Mouse (Mus musculus): Measurements from ENCODE around the gene Mcoln2. TPM values are rescaled to one million over a fixed set of nuclear protein-coding genes. Genes with fewer than 3 reads are reported as not detected.

Gene Mcoln2
- total RNA-seq (2021) = not detected
- long read RNA-seq, experiment 1 = 0 reads
- long read RNA-seq, experiment 2 = 0 reads

DNA sequence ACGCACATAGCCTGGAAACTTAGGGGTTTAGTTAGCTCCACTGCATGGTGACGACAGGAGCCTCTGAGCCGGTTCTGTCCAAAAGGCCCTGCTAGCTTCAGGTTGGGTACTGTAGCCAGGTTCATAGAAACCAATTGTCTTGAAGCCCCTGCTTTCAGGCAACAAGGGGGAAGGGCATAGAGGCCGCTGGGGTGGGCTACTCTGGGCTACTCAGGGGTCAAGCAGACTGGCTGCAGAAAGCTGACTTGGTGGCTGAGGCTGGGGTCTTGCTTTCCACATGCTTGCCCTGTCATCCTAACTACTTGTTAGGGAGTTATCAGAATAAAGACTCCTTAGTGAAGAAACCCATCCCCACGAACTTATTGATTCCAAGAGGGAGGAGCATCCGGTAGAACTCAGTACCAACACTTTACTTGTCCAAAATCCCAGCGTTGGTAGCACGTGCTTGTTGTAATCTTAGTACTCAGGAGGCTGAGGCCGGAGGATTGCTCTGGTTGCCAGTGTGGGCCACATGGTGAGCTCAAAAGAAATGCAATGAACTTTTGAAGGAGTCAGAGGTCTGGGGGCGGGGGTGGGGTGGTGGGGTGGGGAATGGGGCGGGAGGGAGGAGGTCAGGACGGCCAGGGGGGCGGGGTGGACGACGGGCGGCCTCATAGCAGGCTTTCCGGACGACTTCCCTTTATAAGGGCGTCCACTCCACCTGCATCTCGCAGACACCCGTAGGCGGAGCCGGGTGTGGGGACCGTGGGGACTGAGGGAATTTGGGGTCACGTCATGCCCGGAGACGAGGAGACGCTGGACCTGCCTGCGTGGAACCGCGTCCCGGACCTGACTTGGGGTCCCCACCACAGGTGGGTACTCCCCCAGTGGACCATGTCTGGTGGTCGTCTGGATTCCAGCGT, at the start of gene Mcoln2:
TSS of gene Mcoln2 (plus strand) at position 678 of the 902 bp plus-strand sequence.
- H3K27ac ChIP-seq = no peak within 1 kb of the TSS
- no peak for TF ChIP-seq CTCF (IDR thresholded peaks at IDR 0.05)
- peak within 1 kb of the TSS; percentile 36 for H3K4me3 ChIP-seq
- intact Hi-C loops (cut with DNase I) = no loop called here
- DNase-seq (ENCODE audit: extremely low spot score in 1 of 2, low spot score in 2 of 2) = no peak

DNA sequence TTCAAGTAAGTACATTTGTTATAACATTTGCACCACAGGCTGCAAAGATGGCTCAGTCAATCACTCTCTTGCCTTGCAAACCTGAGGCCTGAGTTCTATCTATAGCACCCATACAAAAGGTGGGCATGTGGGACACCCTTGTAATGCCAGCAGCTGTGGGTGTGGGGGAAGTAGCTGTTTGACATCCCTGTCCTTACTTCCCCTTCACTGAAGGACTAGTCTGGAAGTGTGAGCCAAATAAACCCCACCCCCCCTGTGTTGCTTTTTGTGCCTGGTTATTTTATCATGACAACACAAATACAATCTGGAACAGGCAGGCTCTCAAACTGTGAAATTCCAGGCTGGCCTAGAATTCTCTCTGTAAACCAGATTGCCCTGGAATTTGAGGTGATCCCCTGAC, 49.7 kb upstream of the Mcoln2 start:
- intact Hi-C loops (cut with DNase I) = loop anchor here (5.0 kb wide), 1 partner anchor 77 kb away; no protein-coding TSS in a partner anchor

GRCm38 (mm10) chr3:146102049-146102448, 47.6 kb upstream of the Mcoln2 start:
- DNase-seq (ENCODE audit: extremely low spot score in 1 of 2, low spot score in 2 of 2) = no peak
- intact Hi-C loops (cut with DNase I) = loop anchor here (5.0 kb wide), 1 partner anchor 75 kb away; no protein-coding TSS in a partner anchor
- Histone ChIP-seq H3K4me3 (no peak overlapping the region), H3K27ac (no peak overlapping the region)
- peak; percentile 28 for TF ChIP-seq CTCF (IDR thresholded peaks at IDR 0.05)

More for the DNA sequence above, 49.7 kb upstream of the Mcoln2 start:
- Histone ChIP-seq H3K27ac (no peak overlapping the region), H3K4me3 (no peak overlapping the region)
- no peak for DNase-seq (ENCODE audit: extremely low spot score in 1 of 2, low spot score in 2 of 2)
- TF ChIP-seq CTCF (IDR thresholded peaks at IDR 0.05) = no peak

- intact Hi-C loops (cut with DNase I) = no loop called here
- no peak; the same call in 1 of the 2 replicates for TF ChIP-seq CTCF (IDR thresholded peaks at IDR 0.05)
- Histone ChIP-seq H3K27ac (no peak overlapping the region), H3K4me3 (peak overlapping the region; percentile 45)
- no peak for DNase-seq (ENCODE audit: extremely low spot score in 1 of 2, low spot score in 2 of 2)
Measured at GRCm38 (mm10) chr3:146107116-146107849, 42.4 kb upstream of the Mcoln2 start.

DNA sequence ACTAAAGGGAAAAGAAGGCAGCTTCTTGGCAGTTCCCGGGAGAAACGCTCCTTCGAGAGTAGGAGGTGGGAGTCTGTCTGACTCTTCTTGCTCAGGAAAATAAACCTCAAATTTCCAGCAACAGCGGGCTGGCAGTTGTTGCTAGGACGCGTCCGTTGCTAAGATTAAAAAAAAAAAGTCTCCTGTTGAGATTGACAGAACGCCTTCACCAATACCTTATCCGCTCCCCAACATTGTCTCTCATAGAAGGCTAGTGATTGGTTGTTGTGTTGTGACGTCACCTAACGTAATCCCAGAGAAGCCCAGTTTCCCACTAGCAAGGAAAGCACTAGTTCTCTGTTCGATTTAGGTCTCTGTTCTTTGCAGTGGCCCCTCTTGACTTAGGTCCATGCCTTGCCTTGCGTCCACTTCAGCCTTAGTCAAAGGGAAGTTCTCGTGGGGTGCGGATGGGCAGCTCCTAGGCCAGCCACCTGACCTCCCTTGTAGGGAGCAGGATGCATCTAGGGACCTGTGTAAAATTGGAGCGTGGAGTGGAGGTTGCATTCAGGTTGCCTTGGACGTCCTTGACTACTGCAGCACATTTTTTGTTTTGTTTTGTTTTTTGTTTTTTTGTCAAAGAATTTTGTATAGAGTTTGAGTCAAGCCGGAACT, 41.6 kb upstream of the Mcoln2 start, which contains the start of gene Wdr63:
TSS of gene Wdr63 (minus strand) at position 210 of the 651 bp plus-strand sequence.
- no peak within 1 kb of the TSS for H3K27ac ChIP-seq

DNA sequence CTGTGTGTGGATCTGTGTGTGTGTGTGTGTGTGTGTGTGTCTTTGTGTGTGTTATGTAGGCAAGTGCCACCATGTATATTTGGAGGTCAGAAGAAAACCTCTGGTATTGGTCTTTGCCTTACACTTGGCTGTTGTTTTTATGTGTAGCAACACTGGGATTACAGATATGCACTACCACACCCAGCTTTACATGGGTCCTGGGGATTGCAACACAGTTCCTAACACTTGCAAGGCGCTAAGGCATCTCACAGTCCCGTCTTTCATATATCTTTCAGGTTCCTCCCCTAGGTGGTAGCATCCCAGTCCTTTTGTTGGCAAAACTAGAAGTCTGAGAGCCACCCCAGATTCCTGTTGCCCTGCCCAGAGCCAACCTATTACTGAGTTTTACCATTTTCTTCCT, 40.7 kb upstream of the Mcoln2 start:
- no peak for TF ChIP-seq CTCF (IDR thresholded peaks at IDR 0.05)
- no peak overlapping the region for H3K4me3 ChIP-seq
- intact Hi-C loops (cut with DNase I) = no loop called here
- no peak overlapping the region for H3K27ac ChIP-seq
- DNase-seq (ENCODE audit: extremely low spot score in 1 of 2, low spot score in 2 of 2) = no peak

More for the DNA sequence above, 41.6 kb upstream of the Mcoln2 start, which contains the start of gene Wdr63:
- intact Hi-C loops (cut with DNase I) = no loop called here
- DNase-seq (ENCODE audit: extremely low spot score in 1 of 2, low spot score in 2 of 2) = peak; percentile 39 to 60
- no peak for TF ChIP-seq CTCF (IDR thresholded peaks at IDR 0.05)
- peak within 1 kb of the TSS; percentile 45 for H3K4me3 ChIP-seq

GRCm38 (mm10) chr3:146110358-146110757, 39.3 kb upstream of the Mcoln2 start:
- no peak overlapping the region for H3K4me3 ChIP-seq
- no peak for TF ChIP-seq CTCF (IDR thresholded peaks at IDR 0.05)
- no peak overlapping the region for H3K27ac ChIP-seq
- intact Hi-C loops (cut with DNase I) = no loop called here
- DNase-seq (ENCODE audit: extremely low spot score in 1 of 2, low spot score in 2 of 2) = no peak

DNA sequence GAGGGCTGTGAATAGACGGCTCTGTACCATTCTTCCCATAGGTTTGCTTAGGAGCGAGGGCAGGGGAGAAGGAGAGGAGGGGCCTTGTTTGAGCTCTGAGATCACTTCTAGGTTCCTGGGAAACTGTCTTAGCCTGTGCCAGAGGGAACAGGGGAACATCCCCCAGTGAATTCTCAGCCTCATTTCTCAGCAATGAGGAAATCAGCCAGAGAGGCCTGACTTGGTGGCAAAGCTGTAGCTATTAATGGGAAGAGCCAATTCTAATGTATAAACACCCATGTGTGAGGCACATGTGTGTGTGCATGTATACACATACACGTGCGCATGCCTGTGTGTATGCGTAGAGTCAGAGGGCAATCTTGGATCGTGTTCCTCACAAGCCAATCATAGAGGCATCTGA, 38.7 kb upstream of the Mcoln2 start:
- no peak for TF ChIP-seq CTCF (IDR thresholded peaks at IDR 0.05)
- no peak for DNase-seq (ENCODE audit: extremely low spot score in 1 of 2, low spot score in 2 of 2)
- intact Hi-C loops (cut with DNase I) = no loop called here
- Histone ChIP-seq H3K4me3 (no peak overlapping the region), H3K27ac (no peak overlapping the region)

GRCm38 (mm10) chr3:146117258-146117996, 32.2 kb upstream of the Mcoln2 start, which contains the start of gene Mcoln3:
Gene Mcoln3, plus strand, starts transcription at chr3:146117450.
- no peak for TF ChIP-seq CTCF (IDR thresholded peaks at IDR 0.05)
- intact Hi-C loops (cut with DNase I) = no loop called here
- DNase-seq (ENCODE audit: extremely low spot score in 1 of 2, low spot score in 2 of 2) = no peak
- H3K27ac ChIP-seq = no peak within 1 kb of the TSS
- no peak within 1 kb of the TSS for H3K4me3 ChIP-seq

DNA sequence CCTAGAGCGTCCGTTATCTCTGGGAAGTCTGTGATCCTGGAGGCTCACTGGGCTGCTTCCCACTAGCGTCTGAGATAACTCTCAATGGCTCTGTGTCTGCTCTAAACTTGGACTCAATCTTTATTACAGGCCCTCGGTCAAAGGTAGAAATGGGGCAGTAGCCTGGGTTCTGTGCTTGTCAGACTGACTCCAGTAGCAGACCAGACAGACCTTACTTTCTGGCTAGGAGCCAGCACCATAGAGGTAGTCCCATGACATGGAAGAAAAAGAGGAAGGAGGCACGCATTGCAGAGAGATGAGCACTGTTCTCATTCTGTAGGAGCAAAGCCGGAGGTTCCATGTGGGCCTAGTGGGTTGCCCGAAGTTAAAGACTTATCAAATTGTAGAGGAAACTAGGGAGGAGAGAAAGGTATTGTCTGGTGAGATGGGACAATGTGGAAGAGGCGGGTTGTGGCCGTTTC, 31.6 kb upstream of the Mcoln2 start:
- TF ChIP-seq CTCF (IDR thresholded peaks at IDR 0.05) = no peak
- H3K4me3 ChIP-seq = no peak overlapping the region

More for the DNA sequence above, 31.6 kb upstream of the Mcoln2 start:
- intact Hi-C loops (cut with DNase I) = no loop called here
- DNase-seq (ENCODE audit: extremely low spot score in 1 of 2, low spot score in 2 of 2) = no peak
- H3K27ac ChIP-seq = no peak overlapping the region
